Mouse (Mus musculus) bone marrow macrophage, adult 2 months (primary cell): Measurements from ENCODE around the gene Vrk3.

Source experiments
- CTCF ChIP-seq: IDR thresholded peaks from 2 replicates; pipeline ENCODE4 v1.5.1; 2012; ENCODE audit warnings: low read depth, mild to moderate bottlenecking, low read length, moderate library complexity
- POLR2A ChIP-seq: IDR thresholded peaks from 2 replicates; pipeline ENCODE4 v1.6.1; 2012; ENCODE audit warnings: mild to moderate bottlenecking, low read depth, low read length, borderline replicate concordance

DNA sequence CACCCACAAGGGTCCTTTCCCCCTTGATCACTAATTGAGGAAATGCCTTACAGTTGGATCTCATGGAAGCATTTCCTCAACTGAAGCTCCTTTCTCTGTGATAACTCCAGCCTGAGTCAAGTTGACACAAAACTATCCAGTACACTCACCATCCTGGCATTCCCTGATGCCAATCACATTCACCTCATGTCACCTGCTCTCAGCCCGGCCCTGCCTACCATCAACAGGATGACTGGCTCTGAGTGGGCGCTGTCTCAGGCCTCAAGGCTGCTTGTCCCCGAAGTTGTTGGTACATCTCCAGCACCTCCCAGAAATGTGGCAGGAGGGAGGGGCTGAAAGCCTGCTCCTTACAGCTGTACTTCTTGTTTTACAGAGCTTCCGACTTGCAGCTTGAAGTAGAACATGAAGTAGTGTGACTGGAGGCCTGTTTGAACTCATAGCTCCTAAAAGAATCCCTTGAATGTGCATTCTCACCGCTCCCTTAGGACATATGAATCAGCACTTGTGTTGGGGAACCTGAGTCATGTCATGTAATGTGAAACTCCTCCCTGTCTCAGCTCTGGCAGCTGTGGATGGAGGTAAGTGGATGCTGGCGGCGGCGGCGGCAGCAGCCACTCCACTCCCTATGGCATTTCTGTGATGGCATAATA is 28.8 kb downstream of the Vrk3 start:
- TF ChIP-seq CTCF (no peak), POLR2A (no peak)
